Mouse (Mus musculus) limb, embryonic 11.5 days (tissue): Measurements from ENCODE around the gene Klhl5. TPM values are rescaled to one million over a fixed set of nuclear protein-coding genes. Genes with fewer than 3 reads are reported as not detected.
A peak's percentile ranks its signal among the peaks of the same experiment; 100 is the strongest.

ENCODE experiments used
- ATAC-seq: fragments of 200-750 bp; cut with Nextera tagmentation; 2 replicates; pipeline ENCODE4 v1.8.0; 2017; ENCODE audit warnings: low read depth; ENCODE audit not compliant: insufficient number of reproducible peaks, low FRiP score, low TSS enrichment
- DNase-seq: peaks from one replicate; pipeline ENCODE4 v3.0.0-alpha.2; 2015; ENCODE audit warnings: low spot score
- H3K27ac ChIP-seq: fragments of 300-500 bp; sonication (generic); replicated peaks from 2 replicates; pipeline ENCODE4 v1.5.1; 2014; ENCODE audit warnings: low read depth, mild to moderate bottlenecking, low read length
- H3K27me3 ChIP-seq: fragments of 300-500 bp; sonication (generic); 2 replicates; pipeline ENCODE4 v1.6.1; 2014; ENCODE audit warnings: mild to moderate bottlenecking, low read length, mixed read lengths; ENCODE audit not compliant: control insufficient read depth, insufficient read depth
- H3K36me3 ChIP-seq: fragments of 300-500 bp; sonication (generic); 2 replicates; pipeline ENCODE4 v1.6.1; 2014; ENCODE audit warnings: mild to moderate bottlenecking, low read length, moderate library complexity, mixed read lengths; ENCODE audit not compliant: control insufficient read depth, insufficient read depth
- H3K4me1 ChIP-seq: fragments of 300-500 bp; sonication (generic); 2 replicates; pipeline ENCODE4 v1.6.1; 2014; ENCODE audit warnings: low read length, mixed read lengths; ENCODE audit not compliant: control insufficient read depth, insufficient read depth
- H3K4me2 ChIP-seq: fragments of 300-500 bp; sonication (generic); 2 replicates; pipeline ENCODE4 v1.6.1; 2014; ENCODE audit warnings: low read depth, mild to moderate bottlenecking, moderate library complexity; ENCODE audit not compliant: severe bottlenecking
- H3K4me3 ChIP-seq: fragments of 300-500 bp; sonication (generic); 2 replicates; pipeline ENCODE4 v1.5.1; 2014; ENCODE audit warnings: low read depth, low read length
- H3K9ac ChIP-seq: fragments of 300-500 bp; sonication (generic); 2 replicates; pipeline ENCODE4 v1.6.1; 2014; ENCODE audit warnings: mild to moderate bottlenecking, low read length
- H3K9me3 ChIP-seq: fragments of 300-500 bp; sonication (generic); 2 replicates; pipeline ENCODE4 v1.6.1; 2016; ENCODE audit warnings: low read length; ENCODE audit not compliant: control insufficient read depth
- WGBS: fragments of 180-500 bp; shearing (Covaris S2); extraction: QIAGEN DNeasy Blood & Tissue Kit; methylation state at CpG from one replicate; pipeline ENCODE4 v1.1.7; 2014; 5-methylcytosine and 5-hydroxymethylcytosine counted together
- polyA plus RNA-seq: library from polyadenylated mRNA; unstranded; fragments of >200 nt; fragmentation: Nextera tagmentation; extraction: Ambion mirVana; gene quantifications from 2 replicates; pipeline ENCODE4 v1.2.1, GENCODE M21; 2014

Klhl5 gene
- 15.5 and 16.1 TPM in 2 replicates for polyA plus RNA-seq

DNA sequence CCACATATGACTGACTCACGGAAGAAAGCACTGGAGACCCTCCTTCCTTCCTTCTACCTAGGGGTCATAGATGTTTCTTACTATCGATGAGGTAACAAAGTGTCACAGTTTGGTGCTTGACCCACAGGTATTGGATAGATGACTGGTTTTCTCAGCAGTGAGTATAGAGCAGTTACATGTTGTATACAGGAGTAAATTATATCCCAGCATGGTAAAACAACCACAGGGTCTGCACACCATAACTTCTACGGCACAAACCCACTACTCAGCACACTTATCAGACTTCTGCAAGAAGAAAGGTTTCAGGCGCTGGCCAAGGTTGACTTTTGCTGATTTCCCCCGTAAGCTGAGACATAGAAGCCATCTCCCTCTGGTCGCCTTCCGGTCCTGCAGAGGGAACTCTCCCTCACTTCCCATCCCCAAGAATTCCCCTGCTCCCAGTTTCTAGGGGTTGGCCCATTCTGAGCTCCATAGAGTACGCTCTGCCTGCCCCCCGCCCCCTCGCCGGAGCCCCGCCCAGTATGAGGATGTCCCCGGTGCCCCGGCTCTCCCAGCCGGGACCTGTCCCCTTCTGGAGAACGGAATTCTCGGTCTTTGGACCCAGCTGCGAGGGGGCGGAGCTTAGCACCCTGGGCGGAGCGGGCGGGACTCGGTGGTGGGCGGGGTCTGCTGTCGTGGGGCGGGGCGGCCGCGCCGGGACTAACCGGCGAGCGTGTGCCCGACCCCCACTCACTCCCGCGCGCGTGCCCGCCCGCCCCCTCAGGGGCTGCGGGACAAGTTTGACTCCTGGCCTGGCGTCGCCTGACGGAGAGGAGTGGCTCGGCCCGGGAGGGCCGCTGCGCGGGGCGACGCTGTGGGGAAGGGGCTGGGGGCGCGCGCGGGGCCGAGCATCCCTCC is at the start of gene Klhl5:
TSS of gene Klhl5 (plus strand) at position 664 of the 897 bp plus-strand sequence.
- Histone ChIP-seq H3K27me3 (no peaks in the 10 kb centered on the region), H3K27ac (peak within 1 kb of the TSS; percentile 80), H3K9me3 (no peaks in the 10 kb centered on the region), H3K4me2 (peak within 1 kb of the TSS; percentile 70), H3K4me1 (no peaks in the 10 kb centered on the region), H3K9ac (peak within 1 kb of the TSS; percentile 85), H3K36me3 (no peaks in the 10 kb centered on the region), H3K4me3 (peak within 1 kb of the TSS; percentile 73)
- WGBS, result 4% methylated on average over 49 of the region's 56 CpGs
- ATAC-seq, result peak; percentile 89
- DNase-seq, result peak; percentile 92

DNA sequence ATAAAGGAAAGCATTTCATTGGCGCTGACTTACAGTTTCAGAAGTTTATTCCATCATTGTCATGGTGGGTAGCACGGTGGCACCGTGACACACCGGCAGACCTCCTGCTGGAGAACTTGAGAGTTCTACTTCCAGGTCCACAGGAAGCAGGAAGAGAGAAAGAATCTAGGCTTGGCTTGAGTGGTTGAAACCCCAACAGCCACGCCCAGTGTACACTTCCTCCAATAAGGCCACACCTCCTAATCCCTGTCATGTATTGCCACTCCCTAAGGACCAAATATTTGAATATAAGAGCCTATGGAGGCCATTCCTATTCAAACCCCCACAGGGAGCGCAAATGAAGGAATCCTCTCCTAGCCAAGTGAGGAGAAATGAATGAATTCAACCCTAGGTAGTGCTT is 49.7 kb upstream of the Klhl5 start:
- DNase-seq (no peak), ATAC-seq (no peak)
- Histone ChIP-seq H3K9ac (no peak overlapping the region), H3K4me1 (no peaks in the 10 kb centered on the region), H3K36me3 (no peaks in the 10 kb centered on the region), H3K27me3 (no peaks in the 10 kb centered on the region), H3K27ac (no peak overlapping the region), H3K4me3 (no peak overlapping the region), H3K4me2 (no peak overlapping the region), H3K9me3 (no peaks in the 10 kb centered on the region)
- WGBS, result 95% methylated on average over 6 of the region's 6 CpGs

DNA sequence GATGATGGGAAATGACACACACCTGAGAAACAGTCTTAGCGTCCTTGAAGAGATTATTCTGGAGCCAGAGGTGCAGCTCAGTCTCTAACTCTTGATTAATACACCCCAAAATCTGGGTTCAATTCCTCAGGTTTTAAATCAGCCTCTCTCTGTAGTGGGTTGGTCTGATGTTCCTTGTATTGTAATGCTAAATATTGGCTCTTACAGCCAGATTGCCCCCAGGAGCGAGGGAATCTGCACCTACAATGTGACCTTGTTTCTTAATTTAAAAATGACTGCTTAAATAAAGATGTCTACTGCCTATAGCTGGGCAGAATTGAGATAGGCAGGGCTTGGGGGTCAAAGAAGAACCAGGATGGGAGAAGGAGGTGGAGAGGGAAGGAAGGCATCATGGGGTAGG is 47.5 kb upstream of the Klhl5 start:
- Histone ChIP-seq H3K4me2 (no peak overlapping the region), H3K36me3 (no peaks in the 10 kb centered on the region), H3K27me3 (no peaks in the 10 kb centered on the region), H3K4me1 (no peaks in the 10 kb centered on the region), H3K4me3 (no peak overlapping the region), H3K27ac (no peak overlapping the region), H3K9ac (no peak overlapping the region), H3K9me3 (no peaks in the 10 kb centered on the region)
- no peak for DNase-seq
- 75% methylated on average over 2 of the region's 2 CpGs for WGBS
- no peak for ATAC-seq

DNA sequence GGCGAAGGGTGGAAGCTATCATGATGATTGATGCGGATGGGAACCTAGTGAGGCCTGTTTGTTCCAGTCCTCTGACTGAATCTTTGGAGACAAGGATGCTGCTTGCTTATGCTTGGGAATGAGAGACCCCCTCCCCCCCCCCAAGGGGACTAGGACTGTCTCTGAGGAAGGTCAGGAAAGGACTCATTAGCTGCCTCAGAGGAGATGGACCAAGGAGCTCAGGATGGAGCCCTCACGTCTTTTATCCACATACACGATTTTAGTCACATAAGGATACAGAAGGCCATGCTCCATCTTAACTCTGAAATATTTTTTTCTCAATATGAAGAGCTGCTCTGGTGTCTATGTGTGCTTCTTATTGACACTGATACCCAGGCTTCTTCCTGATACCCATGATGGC is 45.1 kb upstream of the Klhl5 start:
- 90% methylated on average over 4 of the region's 4 CpGs for WGBS

DNA sequence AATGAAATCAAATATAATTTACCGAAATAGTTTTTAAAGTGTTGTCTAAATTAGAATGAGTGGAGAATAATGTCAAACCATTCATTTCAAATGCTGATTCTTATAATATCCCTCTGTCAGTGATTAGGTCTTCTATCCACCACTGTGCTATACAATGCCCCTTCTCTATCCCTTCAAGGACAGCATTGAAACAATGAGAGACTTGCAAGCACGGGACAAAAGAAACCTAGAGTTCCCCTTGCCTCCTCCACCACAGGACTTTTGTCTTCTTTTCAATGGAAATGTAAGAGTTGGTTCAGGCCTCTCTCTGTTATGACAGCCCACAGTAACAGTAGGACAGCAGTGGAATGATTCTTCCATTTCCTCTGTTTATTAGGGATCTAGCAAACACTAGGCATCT is 44.1 kb upstream of the Klhl5 start:
- H3K4me3 ChIP-seq, result no peak overlapping the region
- 93% methylated on average over 2 of the region's 2 CpGs for WGBS
- ATAC-seq (no peak), DNase-seq (no peak)
- no peaks in the 10 kb centered on the region for H3K9me3 ChIP-seq
- H3K9ac ChIP-seq, result no peak overlapping the region
- H3K27me3 ChIP-seq, result no peaks in the 10 kb centered on the region
- H3K27ac ChIP-seq, result no peak overlapping the region
- no peaks in the 10 kb centered on the region; the same call in 1 of the 2 replicates for H3K4me1 ChIP-seq
- no peaks in the 10 kb centered on the region for H3K36me3 ChIP-seq
- no peak overlapping the region for H3K4me2 ChIP-seq

More for the DNA sequence above, 45.1 kb upstream of the Klhl5 start:
- ATAC-seq (no peak), DNase-seq (no peak)
- Histone ChIP-seq H3K9ac (no peak overlapping the region), H3K9me3 (no peaks in the 10 kb centered on the region), H3K4me1 (no peaks in the 10 kb centered on the region), H3K36me3 (no peaks in the 10 kb centered on the region), H3K27ac (no peak overlapping the region), H3K27me3 (no peaks in the 10 kb centered on the region), H3K4me2 (no peak overlapping the region), H3K4me3 (no peak overlapping the region)

DNA sequence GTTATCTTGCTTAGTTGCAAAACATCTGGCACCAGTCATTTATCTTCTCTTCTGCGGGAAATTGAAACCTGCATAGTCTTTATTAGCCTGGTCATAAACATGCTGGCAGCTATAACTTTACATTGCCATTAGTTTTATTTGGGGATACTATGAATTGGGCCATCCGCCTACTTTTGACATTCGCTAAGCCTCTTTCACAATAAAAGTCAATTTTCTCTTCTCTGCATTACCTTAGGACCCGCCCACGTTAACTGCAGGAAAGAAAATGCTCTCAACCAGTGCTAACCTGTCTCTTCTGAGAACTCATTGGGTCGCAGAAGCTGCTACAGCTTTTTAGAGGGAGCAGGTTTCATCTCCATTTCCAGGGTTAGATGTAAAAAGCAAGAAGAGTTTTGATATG is 39.2 kb upstream of the Klhl5 start:
- H3K9ac ChIP-seq, result no peak overlapping the region
- peaks cover 5% of the 10 kb centered on the region; the same call in 1 of the 2 replicates for H3K4me1 ChIP-seq
- H3K4me2 ChIP-seq, result no peak overlapping the region
- no peak overlapping the region for H3K27ac ChIP-seq
- no peak for DNase-seq
- no peak for ATAC-seq
- H3K9me3 ChIP-seq, result no peaks in the 10 kb centered on the region
- H3K36me3 ChIP-seq, result no peaks in the 10 kb centered on the region
- no peak overlapping the region for H3K4me3 ChIP-seq
- H3K27me3 ChIP-seq, result no peaks in the 10 kb centered on the region
- 48% methylated on average over 6 of the region's 6 CpGs for WGBS

DNA sequence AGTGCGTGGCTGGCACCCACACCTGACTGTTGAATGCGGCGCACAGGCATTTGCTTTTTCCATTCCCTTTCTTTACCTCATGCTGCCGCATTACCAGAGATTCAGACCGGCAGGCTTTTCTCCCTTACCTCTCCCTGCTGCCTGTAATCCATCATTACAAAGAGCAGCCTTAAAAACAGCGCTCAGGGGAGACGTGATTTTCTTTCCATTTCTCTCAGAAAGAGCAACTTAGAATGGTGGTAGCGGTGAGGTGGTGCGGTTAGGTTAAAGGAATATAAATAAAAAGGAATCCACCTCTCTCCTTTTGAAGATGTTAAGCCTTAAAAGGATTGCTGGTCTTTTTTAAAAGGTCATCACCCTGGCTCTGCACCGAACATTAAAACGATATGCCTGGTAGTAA is 37.5 kb upstream of the Klhl5 start:
- Histone ChIP-seq H3K27me3 (no peaks in the 10 kb centered on the region), H3K36me3 (no peaks in the 10 kb centered on the region), H3K9ac (no peak overlapping the region), H3K27ac (no peak overlapping the region), H3K4me3 (no peak overlapping the region), H3K4me1 (peaks cover 7% of the 10 kb centered on the region; the same call in 1 of the 2 replicates), H3K9me3 (no peaks in the 10 kb centered on the region), H3K4me2 (no peak overlapping the region)
- no peak for ATAC-seq
- 36% methylated on average over 11 of the region's 11 CpGs for WGBS
- no peak for DNase-seq

DNA sequence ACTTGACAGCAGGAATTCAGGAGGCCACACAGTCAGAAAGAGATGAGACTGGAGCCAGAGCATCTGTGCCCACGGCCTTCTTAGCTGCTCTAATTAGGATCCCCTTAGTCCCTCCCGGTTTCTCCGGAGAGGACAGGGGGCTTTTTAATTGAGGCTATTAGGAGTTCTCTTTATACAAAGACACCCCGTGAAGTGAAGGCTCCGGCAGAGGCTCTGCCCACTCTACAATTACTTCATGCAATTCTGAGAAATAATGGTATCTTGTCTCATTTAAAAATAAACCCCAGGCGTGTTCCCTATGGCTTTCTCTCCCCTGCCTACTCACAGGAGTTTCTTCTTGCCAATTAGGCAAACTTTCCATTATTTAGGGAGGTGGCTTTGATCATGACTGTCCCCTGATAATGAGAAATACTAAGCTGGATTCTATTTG is 35.6 kb upstream of the Klhl5 start:
- ATAC-seq (no peak), DNase-seq (no peak)
- no peak overlapping the region for H3K9ac ChIP-seq
- H3K36me3 ChIP-seq, result no peaks in the 10 kb centered on the region
- H3K27me3 ChIP-seq, result no peaks in the 10 kb centered on the region
- no peak overlapping the region for H3K4me2 ChIP-seq
- H3K27ac ChIP-seq, result no peak overlapping the region
- WGBS, result 24% methylated on average over 6 of the region's 6 CpGs
- H3K9me3 ChIP-seq, result no peaks in the 10 kb centered on the region
- H3K4me3 ChIP-seq, result no peak overlapping the region
- H3K4me1 ChIP-seq, result peaks cover 7% of the 10 kb centered on the region; the same call in 1 of the 2 replicates
